Mouse (Mus musculus) kidney, adult 2 months (tissue): ENCODE measurements around the gene Itfg1. TPM values are rescaled to one million over a fixed set of nuclear protein-coding genes. Genes with fewer than 3 reads are reported as not detected.
"Not testable (repeated sequence)": the region's sequence is repeated elsewhere in the genome, so short reads cannot be mapped to it uniquely, and the experiment has no call there.

ENCODE experiments used
- DNase-seq: peaks from one replicate; pipeline ENCODE4 v3.0.0; 2021
- H3K27ac ChIP-seq: fragments of 200-500 bp; 2 replicates; pipeline ENCODE4 v1.5.1; 2012; ENCODE audit warnings: low read depth, low read length, control low read depth, inconsistent platforms; ENCODE audit not compliant: insufficient read depth
- H3K27me3 ChIP-seq: fragments of 200-500 bp; replicated peaks from 2 replicates; pipeline ENCODE4 v1.6.1; 2012; ENCODE audit warnings: mild to moderate bottlenecking, moderate library complexity, low read length, inconsistent platforms; ENCODE audit not compliant: control insufficient read depth, insufficient read depth
- H3K36me3 ChIP-seq: fragments of 200-500 bp; 2 replicates; pipeline ENCODE4 v1.6.1; 2012; ENCODE audit warnings: mild to moderate bottlenecking, moderate library complexity, low read length, inconsistent platforms; ENCODE audit not compliant: control insufficient read depth, insufficient read depth
- H3K4me1 ChIP-seq: fragments of 200-500 bp; 2 replicates; pipeline ENCODE4 v1.6.1; 2011; ENCODE audit warnings: low read length; ENCODE audit not compliant: control insufficient read depth, insufficient read depth
- H3K4me3 ChIP-seq: fragments of 200-500 bp; 2 replicates; pipeline ENCODE4 v1.5.1; 2011; ENCODE audit warnings: mild to moderate bottlenecking, low read depth, low read length, control low read depth; ENCODE audit not compliant: insufficient read depth
- CTCF ChIP-seq: fragments of 200-500 bp; conservative IDR thresholded peaks from 2 replicates; pipeline ENCODE4 v1.5.1; 2011; ENCODE audit warnings: low read depth, mild to moderate bottlenecking, control low read depth, low read length, moderate library complexity, mixed read lengths; ENCODE audit not compliant: insufficient read depth, insufficient read length
- POLR2A ChIP-seq: fragments of 200-500 bp; IDR thresholded peaks from one replicate; pipeline ENCODE4 v1.6.1; 2011; ENCODE audit warnings: low read depth, low read length, control low read depth
- WGBS: fragments of 180-500 bp; shearing (Covaris S2); methylation state at CpG from one replicate; pipeline ENCODE4 v1.1.7; 2018; 5-methylcytosine and 5-hydroxymethylcytosine counted together
- polyA plus RNA-seq: library from polyadenylated mRNA; depleted of rRNA; stranded (reverse); fragments of >200 nt; gene quantifications from 2 replicates; pipeline ENCODE4 v1.2.3, GENCODE M21; 2012; rRNA removed

Gene Itfg1
- polyA plus RNA-seq, result 37.4 and 39.2 TPM in 2 replicates

GRCm38 (mm10) chr8:85840657-85841488, at the start of gene Itfg1, which contains the start of gene Phkb:
Gene Itfg1 (minus strand): TSS chr8:85840921.
Gene Phkb (plus strand): TSS chr8:85840959.
- H3K4me3 ChIP-seq, result peak within 1 kb of the TSS; percentile 67
- peak within 1 kb of the TSS; percentile 99 for H3K27ac ChIP-seq
- H3K27me3 ChIP-seq, result no peaks in the 10 kb centered on the region
- WGBS, result under 1% methylated on average over 54 of the region's 54 CpGs
- peak; percentile 93 for DNase-seq
- TF ChIP-seq CTCF (no peak), POLR2A (no peak)
- H3K36me3 ChIP-seq, result no peaks in the 10 kb centered on the region
- peaks cover 5% of the 10 kb centered on the region; the same call in 1 of the 2 replicates for H3K4me1 ChIP-seq

- Histone ChIP-seq H3K27me3 (no peaks in the 10 kb centered on the region), H3K4me1 (no peaks in the 10 kb centered on the region), H3K4me3 (no peak overlapping the region), H3K36me3 (peaks cover 9% of the 10 kb centered on the region), H3K27ac (no peak overlapping the region)
- TF ChIP-seq CTCF, result no peak
- no peak for TF ChIP-seq POLR2A
- DNase-seq, result no peak
- 82% methylated on average over 3 of the region's 3 CpGs for WGBS
These were observed 44.1 kb upstream of the Itfg1 start for GRCm38 (mm10) chr8:85884811-85885210.

- Histone ChIP-seq H3K4me1 (no peaks in the 10 kb centered on the region), H3K27ac (no peak overlapping the region), H3K4me3 (no peak overlapping the region), H3K27me3 (no peaks in the 10 kb centered on the region), H3K36me3 (peaks cover 9% of the 10 kb centered on the region)
- WGBS, result 96% methylated on average over 7 of the region's 7 CpGs
- no peak for DNase-seq
- TF ChIP-seq CTCF (no peak), POLR2A (no peak)
These were observed 38.9 kb upstream of the Itfg1 start for GRCm38 (mm10) chr8:85879624-85880023.

DNA sequence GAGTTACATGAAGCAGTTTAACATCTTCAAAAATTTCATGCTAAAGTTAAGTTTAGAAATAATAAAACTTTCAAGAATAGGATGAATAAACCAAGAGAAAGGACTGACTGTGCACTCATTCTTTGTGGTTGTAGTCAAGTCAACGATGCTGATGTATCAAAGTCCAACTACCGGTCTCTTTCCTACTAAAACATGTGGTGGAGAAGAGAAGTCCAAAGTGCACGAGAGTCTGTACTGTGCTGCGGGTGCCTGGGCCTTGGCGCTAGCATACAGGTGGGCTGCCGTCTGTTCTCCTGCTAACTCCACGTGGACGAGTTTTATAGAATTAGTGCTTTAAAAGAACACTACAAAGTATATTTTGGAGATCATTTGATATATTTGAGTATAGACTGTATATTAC, 37.3 kb upstream of the Itfg1 start:
- H3K27ac ChIP-seq, result no peak overlapping the region
- DNase-seq, result peak; percentile 76
- 69% methylated on average over 8 of the region's 8 CpGs for WGBS
- H3K4me3 ChIP-seq, result no peak overlapping the region
- H3K36me3 ChIP-seq, result peaks cover 9% of the 10 kb centered on the region
- H3K4me1 ChIP-seq, result no peaks in the 10 kb centered on the region
- TF ChIP-seq CTCF, result no peak
- TF ChIP-seq POLR2A, result no peak
- no peaks in the 10 kb centered on the region for H3K27me3 ChIP-seq

- peak; percentile 87 for DNase-seq
- WGBS, result 29% methylated on average over 2 of the region's 2 CpGs
- peaks cover 7% of the 10 kb centered on the region; the same call in 1 of the 2 replicates for H3K4me1 ChIP-seq
- no peaks in the 10 kb centered on the region for H3K27me3 ChIP-seq
- H3K4me3 ChIP-seq, result no peak overlapping the region
- TF ChIP-seq CTCF (no peak), POLR2A (no peak)
- no peaks in the 10 kb centered on the region for H3K36me3 ChIP-seq
- peak overlapping the region; percentile 63 for H3K27ac ChIP-seq
These were observed 30.9 kb upstream of the Itfg1 start for GRCm38 (mm10) chr8:85871660-85872059.

DNA sequence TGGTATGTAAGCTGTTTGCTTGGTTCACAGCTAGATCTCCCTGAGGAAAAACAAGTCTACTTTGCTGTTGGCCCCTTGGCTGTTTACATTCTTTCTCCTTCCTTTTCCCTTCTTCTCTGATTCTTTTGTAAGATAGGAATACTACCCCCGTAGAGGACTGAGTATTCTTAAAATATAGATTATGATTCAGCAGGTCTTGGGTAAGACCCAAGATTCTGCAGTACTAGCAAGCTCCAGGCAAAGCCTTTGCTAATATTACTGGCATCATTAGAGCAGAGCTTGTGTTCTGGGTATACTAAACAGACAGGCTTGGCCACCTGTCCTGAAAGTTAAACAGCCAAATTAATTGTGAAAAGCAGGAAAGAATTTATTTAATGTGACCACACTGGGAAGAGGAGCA, 21.7 kb upstream of the Itfg1 start:
- 64% methylated on average over 1 of the region's 1 CpGs for WGBS
- H3K27ac ChIP-seq, result no peak overlapping the region

GRCm38 (mm10) chr8:85860612-85861011, 19.9 kb upstream of the Itfg1 start:
- H3K36me3 ChIP-seq, result no peaks in the 10 kb centered on the region
- 59% methylated on average over 5 of the region's 5 CpGs for WGBS
- no peak for TF ChIP-seq POLR2A
- TF ChIP-seq CTCF, result no peak

More for the DNA sequence above, 21.7 kb upstream of the Itfg1 start:
- Histone ChIP-seq H3K4me3 (no peak overlapping the region), H3K27me3 (no peaks in the 10 kb centered on the region), H3K4me1 (no peaks in the 10 kb centered on the region), H3K36me3 (no peaks in the 10 kb centered on the region)
- DNase-seq, result no peak
- TF ChIP-seq POLR2A (no peak), CTCF (no peak)

DNA sequence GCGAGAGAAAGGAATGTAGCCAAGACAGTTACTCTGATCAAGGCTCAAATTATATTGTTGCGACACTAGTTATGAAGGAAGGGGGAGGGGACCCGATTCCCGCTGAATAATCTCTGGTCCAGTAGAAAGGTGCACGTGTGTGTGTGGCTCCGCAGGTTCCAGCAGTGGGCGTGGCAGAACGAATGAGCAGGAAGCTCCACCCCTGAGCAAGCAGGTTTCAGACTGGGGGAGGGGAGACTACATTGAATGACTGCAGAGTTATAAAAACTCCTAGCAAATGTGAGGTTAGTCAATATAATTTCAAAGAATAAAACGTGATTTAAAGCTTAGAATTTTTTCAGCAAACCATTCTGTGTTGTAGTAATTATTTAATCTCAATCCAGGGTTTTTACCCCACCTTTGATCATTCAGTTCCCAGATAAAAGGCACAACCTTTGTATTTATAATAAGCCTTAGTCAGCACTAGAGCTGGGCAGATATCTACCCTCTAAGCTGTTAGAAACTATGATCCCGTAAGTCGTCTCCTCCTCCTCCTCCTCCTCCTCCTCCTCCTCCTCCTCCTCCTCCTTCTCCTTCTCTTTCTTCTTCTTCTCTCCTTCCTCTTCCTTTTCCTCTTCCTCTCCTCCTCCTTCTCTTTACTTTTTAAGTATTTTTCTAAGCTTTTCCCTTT, 16.6 kb upstream of the Itfg1 start:
- H3K27ac ChIP-seq, H3K4me3 ChIP-seq, H3K27me3 ChIP-seq, DNase-seq, H3K36me3 ChIP-seq, H3K4me1 ChIP-seq: not testable (repeated sequence)
- 45% methylated on average over 11 of the region's 11 CpGs for WGBS

More at GRCm38 (mm10) chr8:85860612-85861011, 19.9 kb upstream of the Itfg1 start:
- no peak overlapping the region for H3K4me3 ChIP-seq
- H3K27ac ChIP-seq, result no peak overlapping the region
- H3K4me1 ChIP-seq, result no peaks in the 10 kb centered on the region
- no peak for DNase-seq
- H3K27me3 ChIP-seq, result no peaks in the 10 kb centered on the region
